Mouse (Mus musculus) stomach, postnatal 0 days (tissue): Measurements from ENCODE around the gene Nek5. TPM values are rescaled to one million over a fixed set of nuclear protein-coding genes. Genes with fewer than 3 reads are reported as not detected.
A peak's percentile ranks its signal among the peaks of the same experiment; 100 is the strongest.

Source experiments
- ATAC-seq: fragments of 200-750 bp; cut with Nextera tagmentation; 2 replicates; pipeline ENCODE4 v1.8.0; 2017; ENCODE audit not compliant: low FRiP score, low TSS enrichment
- DNase-seq: peaks from one replicate; pipeline ENCODE4 v3.0.0-alpha.2; 2016; ENCODE audit warnings: low spot score
- H3K27ac ChIP-seq: fragments of 300-500 bp; sonication (generic); replicated peaks from 2 replicates; pipeline ENCODE4 v1.5.1; 2014; ENCODE audit warnings: mild to moderate bottlenecking, control low read depth
- H3K27me3 ChIP-seq: fragments of 300-500 bp; sonication (generic); 2 replicates; pipeline ENCODE4 v1.6.1; 2014; ENCODE audit warnings: low read length; ENCODE audit not compliant: control insufficient read depth, insufficient read depth
- H3K36me3 ChIP-seq: fragments of 300-500 bp; sonication (generic); 2 replicates; pipeline ENCODE4 v1.6.1; 2014; ENCODE audit warnings: low read length, mixed read lengths; ENCODE audit not compliant: control insufficient read depth, insufficient read depth
- H3K4me1 ChIP-seq: fragments of 300-500 bp; sonication (generic); replicated peaks from 2 replicates; pipeline ENCODE4 v1.6.1; 2014; ENCODE audit warnings: antibody characterized with exemption; ENCODE audit not compliant: control insufficient read depth, insufficient read depth
- H3K4me2 ChIP-seq: fragments of 300-500 bp; sonication (generic); replicated peaks from 2 replicates; pipeline ENCODE4 v1.6.1; 2014; ENCODE audit warnings: low read depth, mild to moderate bottlenecking, control low read depth, moderate library complexity
- H3K4me3 ChIP-seq: fragments of 300-500 bp; sonication (generic); 2 replicates; pipeline ENCODE4 v1.5.1; 2014; ENCODE audit warnings: low read depth, low read length, control low read depth
- H3K9ac ChIP-seq: fragments of 300-500 bp; sonication (generic); 2 replicates; pipeline ENCODE4 v1.6.1; 2014; ENCODE audit warnings: mild to moderate bottlenecking, low read length, control low read depth, mixed read lengths
- H3K9me3 ChIP-seq: fragments of 300-500 bp; sonication (generic); 2 replicates; pipeline ENCODE4 v1.6.1; 2016; ENCODE audit warnings: low read length; ENCODE audit not compliant: control insufficient read depth
- CTCF ChIP-seq: IDR thresholded peaks from 2 replicates; pipeline ENCODE4 v1.5.1; 2016; ENCODE audit warnings: antibody characterized with exemption, low read depth, mild to moderate bottlenecking, moderate library complexity
- EP300 ChIP-seq: optimal IDR thresholded peaks from 2 replicates; pipeline ENCODE3; 2016; ENCODE audit warnings: antibody characterized with exemption
- WGBS: fragments of 180-500 bp; shearing (Covaris S2); extraction: QIAGEN DNeasy Blood & Tissue Kit; methylation state at CpG from one replicate; pipeline ENCODE4 v1.1.7; 2014; 5-methylcytosine and 5-hydroxymethylcytosine counted together
- polyA plus RNA-seq: library from polyadenylated mRNA; unstranded; fragments of >200 nt; fragmentation: Nextera tagmentation; extraction: Ambion mirVana; gene quantifications from 2 replicates; pipeline ENCODE4 v1.2.1, GENCODE M21; 2015

Nek5 gene
- polyA plus RNA-seq, 1 experiment from 2014 or later = 0.21 TPM

- ATAC-seq (peak; percentile 95), DNase-seq (peak; percentile 70)
- no peak overlapping the region for H3K4me2 ChIP-seq
- TF ChIP-seq CTCF = peak; percentile 13; the same call in 1 of the 2 replicates
- TF ChIP-seq EP300 = no peak
- H3K9me3 ChIP-seq = no peaks in the 10 kb centered on the region
- H3K4me3 ChIP-seq = no peak overlapping the region
- WGBS = 46% methylated on average over 12 of the region's 12 CpGs
- peak overlapping the region; percentile 30; the same call in 1 of the 2 replicates for H3K27ac ChIP-seq
- no peaks in the 10 kb centered on the region for H3K4me1 ChIP-seq
- H3K27me3 ChIP-seq = no peaks in the 10 kb centered on the region
- no peak overlapping the region for H3K9ac ChIP-seq
- peaks cover 2% of the 10 kb centered on the region; the same call in 1 of the 2 replicates for H3K36me3 ChIP-seq
Measured at GRCm38 (mm10) chr8:22132062-22132461, 7.2 kb upstream of the Nek5 start.

GRCm38 (mm10) chr8:22107020-22107419, 17.8 kb downstream of the Nek5 start:
- 74% methylated on average over 4 of the region's 4 CpGs for WGBS
- H3K9me3 ChIP-seq = no peaks in the 10 kb centered on the region
- no peak overlapping the region for H3K4me3 ChIP-seq
- H3K9ac ChIP-seq = no peak overlapping the region
- H3K4me2 ChIP-seq = no peak overlapping the region
- DNase-seq (no peak), ATAC-seq (no peak)
- no peak for TF ChIP-seq EP300
- no peak for TF ChIP-seq CTCF
- no peaks in the 10 kb centered on the region for H3K27me3 ChIP-seq
- no peaks in the 10 kb centered on the region for H3K4me1 ChIP-seq
- H3K36me3 ChIP-seq = no peaks in the 10 kb centered on the region
- no peak overlapping the region for H3K27ac ChIP-seq

GRCm38 (mm10) chr8:22091568-22091967, 33.3 kb downstream of the Nek5 start:
- H3K4me1 ChIP-seq = no peaks in the 10 kb centered on the region
- no peaks in the 10 kb centered on the region for H3K9me3 ChIP-seq
- peak; percentile 59 for DNase-seq
- H3K36me3 ChIP-seq = no peaks in the 10 kb centered on the region
- ATAC-seq = no peak
- no peaks in the 10 kb centered on the region for H3K27me3 ChIP-seq
- no peak overlapping the region for H3K4me3 ChIP-seq
- no peak overlapping the region for H3K4me2 ChIP-seq
- H3K27ac ChIP-seq = no peak overlapping the region
- WGBS = 45% methylated on average over 8 of the region's 8 CpGs
- TF ChIP-seq EP300 (no peak), CTCF (peak; percentile 67)
- H3K9ac ChIP-seq = no peak overlapping the region

GRCm38 (mm10) chr8:22089226-22089625, 35.6 kb downstream of the Nek5 start:
- Histone ChIP-seq H3K4me2 (no peak overlapping the region), H3K4me1 (no peaks in the 10 kb centered on the region), H3K4me3 (no peak overlapping the region), H3K9me3 (no peaks in the 10 kb centered on the region), H3K9ac (no peak overlapping the region), H3K36me3 (no peaks in the 10 kb centered on the region), H3K27ac (no peak overlapping the region), H3K27me3 (no peaks in the 10 kb centered on the region)
- WGBS = 87% methylated on average over 4 of the region's 4 CpGs
- ATAC-seq (no peak), DNase-seq (no peak)
- TF ChIP-seq EP300 = no peak

GRCm38 (mm10) chr8:22079313-22080007, 45.4 kb downstream of the Nek5 start:
- H3K27ac ChIP-seq = no peak overlapping the region
- no peak overlapping the region for H3K9ac ChIP-seq
- no peaks in the 10 kb centered on the region for H3K4me1 ChIP-seq
- ATAC-seq = no peak
- H3K36me3 ChIP-seq = no peaks in the 10 kb centered on the region
- no peak for DNase-seq
- no peaks in the 10 kb centered on the region for H3K9me3 ChIP-seq
- 75% methylated on average over 9 of the region's 9 CpGs for WGBS
- TF ChIP-seq CTCF (no peak), EP300 (no peak)
- H3K4me2 ChIP-seq = no peak overlapping the region
- H3K27me3 ChIP-seq = no peaks in the 10 kb centered on the region
- no peak overlapping the region for H3K4me3 ChIP-seq

- no peak overlapping the region for H3K27ac ChIP-seq
- no peaks in the 10 kb centered on the region for H3K27me3 ChIP-seq
- no peak for TF ChIP-seq EP300
- TF ChIP-seq CTCF = no peak
- H3K4me2 ChIP-seq = peak overlapping the region; percentile 64
- no peaks in the 10 kb centered on the region for H3K9me3 ChIP-seq
- ATAC-seq (no peak), DNase-seq (no peak)
- H3K4me1 ChIP-seq = no peaks in the 10 kb centered on the region; the same call in 1 of the 2 replicates
- 3% methylated on average over 3 of the region's 3 CpGs for WGBS
- H3K9ac ChIP-seq = no peak overlapping the region
- peaks cover 7% of the 10 kb centered on the region for H3K36me3 ChIP-seq
- peak overlapping the region; percentile 74 for H3K4me3 ChIP-seq
Measured at GRCm38 (mm10) chr8:22061126-22061525, 63.7 kb downstream of the Nek5 start.
